Mouse (Mus musculus) midbrain, embryonic 14.5 days (tissue): ENCODE measurements around the gene Disc1. TPM values are rescaled to one million over a fixed set of nuclear protein-coding genes. Genes with fewer than 3 reads are reported as not detected.

Experiments
- microRNA-seq: library from miRNA; unstranded; fragments of <30 nt; microRNA quantifications from one replicate; pipeline ENCODE4, GENCODE M21; 2016
- polyA plus RNA-seq: library from polyadenylated mRNA; unstranded; fragments of >200 nt; fragmentation: Nextera tagmentation; extraction: Ambion mirVana; gene quantifications from 2 replicates; pipeline ENCODE4 v1.2.1, GENCODE M21; 2014

The Disc1 gene
- polyA plus RNA-seq, 1 experiment from 2014 or later, result 0.78 TPM

Small RNAs within 50 kb of the gene (microRNA-seq; reads per million reads assigned to microRNA genes)
- not detected for gene Gm22197

Other genes starting within 250 kb of the Disc1 start
- gene Gnpat, start 191.2 kb upstream of the Disc1 start, polyA plus RNA-seq, result 65.5 and 90.8 TPM in 2 replicates
- gene 2810004N23Rik, start 191.1 kb upstream of the Disc1 start, polyA plus RNA-seq, result 21.4 and 24.2 TPM in 2 replicates
- gene Exoc8, start 156.5 kb upstream of the Disc1 start, polyA plus RNA-seq, result 13.0 and 13.2 TPM in 2 replicates
- gene Sprtn, start 156.3 kb upstream of the Disc1 start, polyA plus RNA-seq, result 9.8 and 11.7 TPM in 2 replicates
- 24.5 and 25.1 TPM in 2 replicates for gene Egln1, start 104.9 kb upstream of the Disc1 start, polyA plus RNA-seq
- gene Tsnax, start 41.2 kb upstream of the Disc1 start, polyA plus RNA-seq, result 211 and 242 TPM in 2 replicates